Mouse (Mus musculus) yolk sac, embryonic 10.5 days (tissue): ENCODE measurements around the gene Ppfibp2.

ENCODE experiments used
- DNase-seq: peaks from one replicate; pipeline ENCODE4 v3.0.0-alpha.2; 2017; ENCODE audit warnings: low spot score

The Ppfibp2 gene

GRCm38 (mm10) chr7:107664063-107665056 lies 69.4 kb downstream of the Ppfibp2 start:
- DNase-seq = peak; percentile 42

DNA sequence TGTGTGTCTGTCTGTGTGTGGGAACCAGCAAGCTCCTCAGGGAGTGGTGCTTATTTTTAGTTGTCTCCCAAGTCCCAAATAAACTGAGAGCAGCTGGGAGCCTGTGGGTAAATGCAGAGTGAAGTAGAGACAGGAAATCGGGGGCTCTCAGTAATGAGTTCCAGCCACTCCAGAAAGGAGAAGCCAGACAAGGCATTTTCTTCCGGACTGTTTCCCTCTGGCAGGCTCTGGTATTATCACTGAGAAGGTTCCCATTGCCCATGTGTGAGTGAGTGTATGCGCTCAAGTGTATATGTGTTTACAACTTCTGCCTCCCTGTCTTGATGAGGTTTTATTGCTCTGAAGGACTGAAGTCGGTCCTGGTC lies 70.2 kb downstream of the Ppfibp2 start:
- peak; percentile 61 for DNase-seq

- peak; percentile 38 for DNase-seq
Observed at GRCm38 (mm10) chr7:107665586-107666261, 70.7 kb downstream of the Ppfibp2 start.

DNA sequence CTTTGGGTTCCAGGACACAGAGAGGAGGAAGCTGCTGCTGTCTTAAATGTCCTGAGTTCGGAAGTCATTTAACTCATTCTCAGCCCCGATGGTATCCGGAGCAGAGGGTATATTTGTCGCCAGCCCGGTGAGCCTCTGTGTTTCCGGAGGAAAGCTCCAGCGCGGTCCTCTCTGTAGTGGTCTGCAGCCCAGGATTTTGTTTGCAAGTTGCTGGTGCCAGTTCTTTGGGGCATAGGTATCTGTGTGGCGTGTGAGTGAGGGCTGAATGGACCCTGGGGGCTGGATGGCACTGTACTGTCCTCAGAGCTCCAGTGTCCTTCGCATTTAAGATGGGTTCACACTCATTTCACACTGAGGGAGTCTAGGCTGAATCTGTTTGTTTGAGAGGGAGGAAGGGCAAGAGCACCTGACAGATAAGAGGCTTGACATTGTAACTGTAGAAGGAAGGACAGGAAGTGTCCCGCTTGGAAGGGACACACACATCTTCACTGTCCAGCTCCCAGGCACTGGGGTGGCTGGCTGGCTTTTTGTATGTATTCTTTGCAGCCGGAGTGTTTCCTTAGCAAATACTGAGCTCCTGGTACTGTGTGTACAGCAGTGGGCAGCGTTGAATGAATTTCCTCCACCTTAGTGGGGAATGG lies 71.4 kb downstream of the Ppfibp2 start:
- peak; percentile 50 for DNase-seq

DNA sequence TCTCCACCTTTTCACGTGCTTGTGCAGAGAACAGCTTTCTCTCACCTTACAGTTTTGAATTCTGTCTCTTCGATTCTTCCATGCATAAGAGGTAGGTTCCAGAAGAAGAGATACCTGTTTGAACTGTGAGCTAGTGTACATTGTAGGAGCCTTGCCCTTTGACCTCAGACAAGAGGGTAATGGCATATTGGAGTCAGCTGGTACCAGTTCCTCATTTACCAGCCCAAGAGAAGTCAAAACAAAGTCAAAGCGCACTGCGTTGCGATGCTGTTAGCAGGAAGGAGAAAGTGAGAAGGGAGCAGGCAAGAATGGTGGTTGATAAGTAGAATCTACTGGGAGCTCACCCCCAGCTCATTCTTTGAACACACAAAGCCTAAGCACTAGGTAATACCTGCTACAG lies 73.5 kb downstream of the Ppfibp2 start:
- no peak for DNase-seq

DNA sequence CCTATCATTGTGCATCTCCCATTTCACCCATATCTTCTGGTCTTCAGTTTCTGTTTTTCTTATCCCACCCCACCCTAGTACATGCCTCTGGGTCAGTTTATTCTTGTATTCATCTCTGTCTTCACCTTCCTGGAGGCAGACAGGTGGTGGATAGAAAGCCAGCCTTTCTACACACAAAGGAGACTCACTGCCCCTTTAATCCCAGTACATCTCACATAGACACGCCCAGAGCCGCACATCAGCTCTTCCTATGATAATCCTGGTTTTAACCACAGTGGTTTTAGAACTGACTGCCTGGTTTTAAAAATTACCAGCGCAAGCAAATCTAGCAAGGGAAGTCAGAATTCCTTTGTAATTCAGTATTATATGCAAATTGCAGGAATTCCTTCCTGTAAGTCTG lies 80.2 kb downstream of the Ppfibp2 start:
- DNase-seq = no peak

DNA sequence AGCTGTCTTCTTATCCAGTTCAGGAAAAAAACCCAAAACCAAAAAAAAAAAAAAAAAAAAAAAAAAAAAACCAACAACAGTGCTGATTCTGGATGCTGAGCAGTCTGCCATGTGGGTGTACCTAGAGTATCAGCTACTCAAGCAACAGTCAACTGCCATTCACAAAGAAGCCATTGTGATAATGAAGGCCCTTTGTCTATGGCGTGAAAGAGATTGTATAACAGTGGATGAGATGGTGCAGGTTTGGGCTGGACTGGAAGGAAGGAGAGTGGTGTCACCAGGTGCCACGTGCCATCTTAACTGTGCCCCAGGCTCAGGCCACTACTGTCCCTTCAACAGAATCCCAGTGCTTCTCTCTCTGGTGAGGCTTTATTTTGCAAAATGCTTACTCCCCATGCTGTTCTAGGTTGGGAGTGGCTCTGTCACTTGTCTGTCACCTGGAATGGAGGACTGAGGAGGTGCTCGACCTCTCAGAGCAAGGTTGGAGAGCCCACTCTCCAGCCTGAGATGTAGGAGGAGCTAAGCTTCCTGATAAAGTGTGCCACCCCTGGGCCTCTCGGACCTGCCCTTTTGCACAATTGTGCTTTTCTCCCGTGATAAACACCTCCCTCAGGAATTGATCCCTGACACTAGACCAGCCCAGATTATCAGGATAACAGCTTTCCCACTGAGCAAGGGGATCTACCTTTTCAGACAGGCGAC lies 85.3 kb downstream of the Ppfibp2 start:
- no peak for DNase-seq

- DNase-seq = no peak
Observed at GRCm38 (mm10) chr7:107681306-107681705, 86.3 kb downstream of the Ppfibp2 start.

GRCm38 (mm10) chr7:107683162-107683561 lies 88.2 kb downstream of the Ppfibp2 start:
- DNase-seq = no peak

GRCm38 (mm10) chr7:107683622-107684021 lies 88.6 kb downstream of the Ppfibp2 start:
- no peak for DNase-seq

DNA sequence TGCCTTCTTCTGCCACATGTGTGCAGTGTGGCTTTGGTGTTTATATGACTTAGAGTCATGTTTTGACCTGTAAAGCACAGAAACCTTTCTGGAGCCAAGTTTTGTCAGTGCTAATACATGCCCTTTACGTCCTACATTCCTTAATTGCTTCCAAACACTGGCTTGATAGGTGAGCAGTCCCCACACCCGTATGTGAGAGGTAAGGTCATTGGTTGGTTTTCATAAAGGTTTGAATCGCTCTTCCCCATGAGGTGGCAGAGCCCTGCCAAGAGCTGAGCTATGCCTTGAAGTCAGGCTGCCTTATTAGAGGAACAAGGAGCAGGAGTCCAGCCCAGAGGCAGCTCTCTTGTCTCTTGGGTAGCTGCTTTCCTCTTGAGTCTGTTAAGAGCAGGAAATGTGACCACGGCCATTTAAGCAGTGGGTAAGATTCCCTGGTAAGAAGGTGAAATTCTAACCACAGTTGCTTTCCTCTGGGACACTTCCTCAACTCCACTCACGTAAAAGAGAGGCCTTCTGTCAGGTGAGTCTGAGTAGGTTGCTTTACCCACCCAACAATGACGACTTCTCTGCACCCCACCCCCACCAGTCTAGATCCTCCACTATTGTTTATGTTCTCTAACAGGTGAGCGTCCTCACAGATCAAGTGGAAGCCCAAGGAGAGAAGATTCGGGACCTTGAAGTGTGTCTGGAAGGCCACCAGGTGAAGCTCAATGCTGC lies 90.4 kb downstream of the Ppfibp2 start:
- DNase-seq = no peak

GRCm38 (mm10) chr7:107685955-107686285 lies 90.9 kb downstream of the Ppfibp2 start:
- DNase-seq = no peak

GRCm38 (mm10) chr7:107687412-107687811 lies 92.4 kb downstream of the Ppfibp2 start:
- no peak for DNase-seq

- no peak for DNase-seq
Observed at GRCm38 (mm10) chr7:107688040-107688439, 93.0 kb downstream of the Ppfibp2 start.

GRCm38 (mm10) chr7:107690426-107691221 lies 95.6 kb downstream of the Ppfibp2 start:
- DNase-seq = peak; percentile 39

DNA sequence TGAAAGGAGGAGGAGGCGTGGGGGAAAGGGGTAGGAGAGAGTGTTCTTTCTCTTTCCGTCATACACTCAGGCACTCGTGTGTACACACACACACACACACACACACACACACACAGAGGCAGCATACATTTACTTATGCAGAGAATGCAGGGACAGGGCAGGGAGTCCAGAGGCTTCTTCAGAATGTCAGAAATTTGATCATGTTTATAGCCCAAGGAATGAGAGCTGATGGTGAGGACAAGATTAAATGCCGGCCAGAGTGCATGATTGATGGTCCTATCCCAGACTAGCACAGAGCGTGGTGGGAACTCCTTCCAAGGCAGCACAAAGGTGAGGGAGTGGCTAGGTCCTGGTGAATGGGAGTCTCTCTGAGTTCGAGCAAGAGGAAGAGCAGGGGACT lies 96.5 kb downstream of the Ppfibp2 start:
- DNase-seq = peak; percentile 50

- DNase-seq = no peak
Observed at GRCm38 (mm10) chr7:107694254-107694947, 99.4 kb downstream of the Ppfibp2 start.

GRCm38 (mm10) chr7:107697066-107697465 lies 102.1 kb downstream of the Ppfibp2 start:
- no peak for DNase-seq

DNA sequence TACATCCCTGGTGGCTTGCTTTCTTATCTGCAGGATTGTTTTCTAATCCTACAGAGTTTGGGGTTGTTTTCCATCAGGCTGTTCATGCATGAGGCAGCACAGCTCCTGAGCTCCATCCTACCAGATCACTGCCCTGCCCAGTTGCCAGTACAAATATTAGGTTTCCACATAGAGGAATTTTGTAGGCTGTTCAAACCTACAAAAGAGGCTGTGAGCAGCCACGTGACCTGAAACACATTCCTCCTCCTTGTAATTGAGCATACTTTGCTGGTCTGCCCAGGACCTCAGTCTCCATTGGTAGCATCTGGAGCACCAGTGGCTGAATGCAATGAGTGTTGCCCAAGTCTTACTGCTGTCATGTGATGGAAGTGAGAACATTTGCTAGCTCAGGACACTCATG lies 104.9 kb downstream of the Ppfibp2 start:
- DNase-seq = no peak

GRCm38 (mm10) chr7:107700646-107701045 lies 105.6 kb downstream of the Ppfibp2 start:
- DNase-seq = no peak
